Mouse (Mus musculus) cortical plate, adult 2 months (tissue): Measurements from ENCODE around the gene Cst12. TPM values are rescaled to one million over a fixed set of nuclear protein-coding genes. Genes with fewer than 3 reads are reported as not detected.
"Not testable (repeated sequence)": the region's sequence is repeated elsewhere in the genome, so short reads cannot be mapped to it uniquely, and the experiment has no call there.

Experiments used
- H3K27ac ChIP-seq: fragments of 200-500 bp; 2 replicates; pipeline ENCODE4 v1.5.1; 2012; ENCODE audit warnings: low read length, control low read depth, inconsistent platforms; ENCODE audit not compliant: insufficient read depth
- H3K4me1 ChIP-seq: fragments of 200-500 bp; 2 replicates; pipeline ENCODE4 v1.6.1; 2011; ENCODE audit warnings: low read length; ENCODE audit not compliant: control insufficient read depth, insufficient read depth
- H3K4me3 ChIP-seq: fragments of 200-500 bp; 2 replicates; pipeline ENCODE4 v1.5.1; 2011; ENCODE audit warnings: mild to moderate bottlenecking, low read length, control low read depth; ENCODE audit not compliant: insufficient read depth
- CTCF ChIP-seq: fragments of 200-500 bp; IDR thresholded peaks from 2 replicates; pipeline ENCODE4 v1.5.1; 2011; ENCODE audit warnings: mild to moderate bottlenecking, control low read depth, low read length; ENCODE audit not compliant: insufficient read depth; ENCODE audit errors: extremely low read depth
- POLR2A ChIP-seq: fragments of 200-500 bp; IDR thresholded peaks from 2 replicates; pipeline ENCODE4 v1.6.1; 2011; ENCODE audit warnings: mild to moderate bottlenecking, low read length, control low read depth; ENCODE audit not compliant: insufficient read depth; ENCODE audit errors: extremely low read depth
- polyA plus RNA-seq: library from polyadenylated mRNA; depleted of rRNA; stranded (reverse); fragments of >200 nt; gene quantifications from 2 replicates; pipeline ENCODE4 v1.2.3, GENCODE M21; 2012; rRNA removed

Gene Cst12
- not detected in 2 replicates for polyA plus RNA-seq

- H3K4me3 ChIP-seq = no peak within 1 kb of the TSS
- H3K27ac ChIP-seq = no peak within 1 kb of the TSS
- H3K4me1 ChIP-seq = no peaks in the 10 kb centered on the region
- TF ChIP-seq POLR2A = no peak
- no peak for TF ChIP-seq CTCF
Observed at GRCm38 (mm10) chr2:148789142-148789541, at the start of gene Cst12. Cst12 (plus strand) TSS chr2:148789361.

GRCm38 (mm10) chr2:148743001-148743400, 46.2 kb upstream of the Cst12 start:
- TF ChIP-seq POLR2A (no peak), CTCF (no peak)
- Histone ChIP-seq H3K27ac (no peak overlapping the region), H3K4me3 (no peak overlapping the region), H3K4me1 (peaks cover 4% of the 10 kb centered on the region)

GRCm38 (mm10) chr2:148743846-148744407, 45.2 kb upstream of the Cst12 start:
- TF ChIP-seq POLR2A (no peak), CTCF (no peak)
- Histone ChIP-seq H3K4me1 (peaks cover 4% of the 10 kb centered on the region), H3K4me3 (no peak overlapping the region), H3K27ac (no peak overlapping the region)

GRCm38 (mm10) chr2:148750058-148750457, 39.1 kb upstream of the Cst12 start, which contains the start of gene Cstl1:
Cstl1 (plus strand) TSS chr2:148750358.
- Histone ChIP-seq H3K4me1 (no peaks in the 10 kb centered on the region), H3K4me3 (no peak within 1 kb of the TSS), H3K27ac (no peak within 1 kb of the TSS)
- no peak for TF ChIP-seq POLR2A
- no peak for TF ChIP-seq CTCF

GRCm38 (mm10) chr2:148751893-148752813, 37.0 kb upstream of the Cst12 start:
- no peaks in the 10 kb centered on the region for H3K4me1 ChIP-seq
- peak overlapping the region; percentile 21; the same call in 1 of the 2 replicates for H3K4me3 ChIP-seq
- TF ChIP-seq POLR2A (no peak), CTCF (peak; percentile 44; the same call in 1 of the 2 replicates)
- H3K27ac ChIP-seq = no peak overlapping the region

GRCm38 (mm10) chr2:148754310-148754846, 34.8 kb upstream of the Cst12 start:
- H3K4me3 ChIP-seq = no peak overlapping the region
- no peaks in the 10 kb centered on the region for H3K4me1 ChIP-seq
- H3K27ac ChIP-seq = no peak overlapping the region
- TF ChIP-seq CTCF = no peak
- no peak for TF ChIP-seq POLR2A

- TF ChIP-seq CTCF (no peak), POLR2A (no peak)
- Histone ChIP-seq H3K4me3 (no peak overlapping the region), H3K4me1 (no peaks in the 10 kb centered on the region), H3K27ac (no peak overlapping the region)
Observed at GRCm38 (mm10) chr2:148763648-148764388, 25.3 kb upstream of the Cst12 start.

GRCm38 (mm10) chr2:148771397-148771796, 17.8 kb upstream of the Cst12 start, which contains the start of gene Cst11:
Cst11 (minus strand) TSS chr2:148771497.
- H3K4me1 ChIP-seq, H3K4me3 ChIP-seq, H3K27ac ChIP-seq: not testable (repeated sequence)

GRCm38 (mm10) chr2:148781709-148782108, 7.5 kb upstream of the Cst12 start, which contains the start of gene 8030411F24Rik:
8030411F24Rik (plus strand) TSS chr2:148782009.
- Histone ChIP-seq H3K4me3 (no peak within 1 kb of the TSS), H3K27ac (no peak within 1 kb of the TSS), H3K4me1 (no peaks in the 10 kb centered on the region)
- TF ChIP-seq POLR2A (no peak), CTCF (no peak)
